Mouse (Mus musculus): ENCODE measurements around the gene Fndc3a. TPM values are rescaled to one million over a fixed set of nuclear protein-coding genes. Genes with fewer than 3 reads are reported as not detected.

The Fndc3a gene
- polyA plus RNA-seq, 1 experiment from 2014 or later, result 16.0 TPM

- H3K27me3 ChIP-seq (ENCODE audit: control insufficient read depth, insufficient read depth, low read length), result no peaks in the 10 kb centered on the region
- no peaks in the 10 kb centered on the region for H3K36me3 ChIP-seq (ENCODE audit: control insufficient read depth, insufficient read depth, low read length)
- ATAC-seq (ENCODE audit: insufficient number of reproducible peaks, insufficient read depth, low FRiP score, low read depth), result no peak
- no peak overlapping the region for H3K27ac ChIP-seq (replicated peaks in 1 of 2; ENCODE audit: control insufficient read depth in 1 of 2, insufficient read depth in 1 of 2, low read depth in 2 of 2, low read length in 2 of 2)
- H3K9ac ChIP-seq (ENCODE audit: low read length), result no peak overlapping the region
- no peaks in the 10 kb centered on the region for H3K9me3 ChIP-seq (ENCODE audit: control insufficient read depth, low read length)
- H3K4me3 ChIP-seq (ENCODE audit: control insufficient read depth in 1 of 2, insufficient read depth in 1 of 2, low read depth in 1 of 2, low read length in 2 of 2), result no peak overlapping the region
- WGBS, result 81% methylated on average over 4 of the region's 4 CpGs
- H3K4me1 ChIP-seq (ENCODE audit: control insufficient read depth in 2 of 2, insufficient read depth in 2 of 2, low read length in 2 of 2), result no peaks in the 10 kb centered on the region
- H3K4me2 ChIP-seq (ENCODE audit: low read length), result no peak overlapping the region
Measured at GRCm38 (mm10) chr14:72738776-72739175, 29.0 kb upstream of the Fndc3a start.

- Histone ChIP-seq H3K4me1 (ENCODE audit: control insufficient read depth in 2 of 2, insufficient read depth in 2 of 2, low read length in 2 of 2) (no peaks in the 10 kb centered on the region), H3K9me3 (ENCODE audit: control insufficient read depth, low read length) (no peaks in the 10 kb centered on the region), H3K9ac (ENCODE audit: low read length) (no peak overlapping the region), H3K27ac (replicated peaks in 1 of 2; ENCODE audit: control insufficient read depth in 1 of 2, insufficient read depth in 1 of 2, low read depth in 2 of 2, low read length in 2 of 2) (no peak overlapping the region), H3K4me3 (ENCODE audit: control insufficient read depth in 1 of 2, insufficient read depth in 1 of 2, low read depth in 1 of 2, low read length in 2 of 2) (no peak overlapping the region), H3K36me3 (ENCODE audit: control insufficient read depth, insufficient read depth, low read length) (no peaks in the 10 kb centered on the region), H3K4me2 (ENCODE audit: low read length) (no peak overlapping the region), H3K27me3 (ENCODE audit: control insufficient read depth, insufficient read depth, low read length) (no peaks in the 10 kb centered on the region)
- 56% methylated on average over 4 of the region's 4 CpGs for WGBS
- ATAC-seq (ENCODE audit: insufficient number of reproducible peaks, insufficient read depth, low FRiP score, low read depth), result no peak
Measured at GRCm38 (mm10) chr14:72738217-72738616, 28.4 kb upstream of the Fndc3a start.

GRCm38 (mm10) chr14:72725865-72726264 lies 16.1 kb upstream of the Fndc3a start:
- WGBS, result 60% methylated on average over 3 of the region's 3 CpGs
- no peaks in the 10 kb centered on the region for H3K36me3 ChIP-seq (ENCODE audit: control insufficient read depth, insufficient read depth, low read length)
- H3K4me1 ChIP-seq (ENCODE audit: control insufficient read depth in 2 of 2, insufficient read depth in 2 of 2, low read length in 2 of 2), result no peaks in the 10 kb centered on the region
- no peak overlapping the region for H3K4me2 ChIP-seq (ENCODE audit: low read length)
- H3K9ac ChIP-seq (ENCODE audit: low read length), result no peak overlapping the region
- no peaks in the 10 kb centered on the region for H3K27me3 ChIP-seq (ENCODE audit: control insufficient read depth, insufficient read depth, low read length)
- no peak overlapping the region for H3K4me3 ChIP-seq (ENCODE audit: control insufficient read depth in 1 of 2, insufficient read depth in 1 of 2, low read depth in 1 of 2, low read length in 2 of 2)
- no peak for ATAC-seq (ENCODE audit: insufficient number of reproducible peaks, insufficient read depth, low FRiP score, low read depth)
- H3K9me3 ChIP-seq (ENCODE audit: control insufficient read depth, low read length), result no peaks in the 10 kb centered on the region
- H3K27ac ChIP-seq (replicated peaks in 1 of 2; ENCODE audit: control insufficient read depth in 1 of 2, insufficient read depth in 1 of 2, low read depth in 2 of 2, low read length in 2 of 2), result no peak overlapping the region

GRCm38 (mm10) chr14:72722274-72723053 lies 12.7 kb upstream of the Fndc3a start:
- ATAC-seq (ENCODE audit: insufficient number of reproducible peaks, insufficient read depth, low FRiP score, low read depth), result no peak
- H3K4me3 ChIP-seq (ENCODE audit: control insufficient read depth in 1 of 2, insufficient read depth in 1 of 2, low read depth in 1 of 2, low read length in 2 of 2), result no peak overlapping the region

GRCm38 (mm10) chr14:72716175-72716574 lies 6.4 kb upstream of the Fndc3a start:
- no peak overlapping the region for H3K4me2 ChIP-seq (ENCODE audit: low read length)
- 0 out of 2 replicates have a peak, but pooled peaks cover 4% of the 10 kb centered on the region for H3K27me3 ChIP-seq (ENCODE audit: control insufficient read depth, insufficient read depth, low read length)
- H3K9ac ChIP-seq (ENCODE audit: low read length), result no peak overlapping the region
- H3K9me3 ChIP-seq (ENCODE audit: control insufficient read depth, low read length), result no peaks in the 10 kb centered on the region
- no peaks in the 10 kb centered on the region for H3K36me3 ChIP-seq (ENCODE audit: control insufficient read depth, insufficient read depth, low read length)
- ATAC-seq (ENCODE audit: insufficient number of reproducible peaks, insufficient read depth, low FRiP score, low read depth), result no peak
- no peaks in the 10 kb centered on the region for H3K4me1 ChIP-seq (ENCODE audit: control insufficient read depth in 2 of 2, insufficient read depth in 2 of 2, low read length in 2 of 2)
- no peak overlapping the region for H3K4me3 ChIP-seq (ENCODE audit: control insufficient read depth in 1 of 2, insufficient read depth in 1 of 2, low read depth in 1 of 2, low read length in 2 of 2)
- WGBS, result 68% methylated on average over 4 of the region's 4 CpGs
- H3K27ac ChIP-seq (replicated peaks in 1 of 2; ENCODE audit: control insufficient read depth in 1 of 2, insufficient read depth in 1 of 2, low read depth in 2 of 2, low read length in 2 of 2), result no peak overlapping the region

More at GRCm38 (mm10) chr14:72722274-72723053, 12.7 kb upstream of the Fndc3a start:
- H3K27me3 ChIP-seq (ENCODE audit: control insufficient read depth, insufficient read depth, low read length), result no peaks in the 10 kb centered on the region
- 54% methylated on average over 3 of the region's 3 CpGs for WGBS
- H3K36me3 ChIP-seq (ENCODE audit: control insufficient read depth, insufficient read depth, low read length), result no peaks in the 10 kb centered on the region
- no peak overlapping the region for H3K9ac ChIP-seq (ENCODE audit: low read length)
- no peak overlapping the region for H3K27ac ChIP-seq (replicated peaks in 1 of 2; ENCODE audit: control insufficient read depth in 1 of 2, insufficient read depth in 1 of 2, low read depth in 2 of 2, low read length in 2 of 2)
- H3K9me3 ChIP-seq (ENCODE audit: control insufficient read depth, low read length), result no peaks in the 10 kb centered on the region
- H3K4me2 ChIP-seq (ENCODE audit: low read length), result no peak overlapping the region
- H3K4me1 ChIP-seq (ENCODE audit: control insufficient read depth in 2 of 2, insufficient read depth in 2 of 2, low read length in 2 of 2), result no peaks in the 10 kb centered on the region

- H3K4me1 ChIP-seq (ENCODE audit: control insufficient read depth in 2 of 2, insufficient read depth in 2 of 2, low read length in 2 of 2), result no peaks in the 10 kb centered on the region; a peak in 1 of 4 replicates
- peak overlapping the region; percentile 96; the same call in 1 of the 2 replicates for H3K9ac ChIP-seq (ENCODE audit: low read length)
- H3K36me3 ChIP-seq (ENCODE audit: control insufficient read depth, insufficient read depth, low read length), result no peaks in the 10 kb centered on the region
- H3K4me3 ChIP-seq (ENCODE audit: control insufficient read depth in 1 of 2, insufficient read depth in 1 of 2, low read depth in 1 of 2, low read length in 2 of 2), result peak overlapping the region in 1 of 2 experiments; percentile 98; a peak in 3 of 4 replicates
- no peaks in the 10 kb centered on the region for H3K9me3 ChIP-seq (ENCODE audit: control insufficient read depth, low read length)
- WGBS, result 40% methylated on average over 4 of the region's 4 CpGs
- H3K4me2 ChIP-seq (ENCODE audit: low read length), result peak overlapping the region; percentile 91
- H3K27me3 ChIP-seq (ENCODE audit: control insufficient read depth, insufficient read depth, low read length), result 0 out of 2 replicates have a peak, but pooled peaks cover 4% of the 10 kb centered on the region
- no peak overlapping the region for H3K27ac ChIP-seq (replicated peaks in 1 of 2; ENCODE audit: control insufficient read depth in 1 of 2, insufficient read depth in 1 of 2, low read depth in 2 of 2, low read length in 2 of 2)
- ATAC-seq (ENCODE audit: insufficient number of reproducible peaks, insufficient read depth, low FRiP score, low read depth), result no peak
Measured at GRCm38 (mm10) chr14:72711130-72711529, 1.3 kb upstream of the Fndc3a start.

- WGBS, result 2% methylated on average over 38 of the region's 38 CpGs
- peak; percentile 29 for ATAC-seq (ENCODE audit: insufficient number of reproducible peaks, insufficient read depth, low FRiP score, low read depth)
- H3K27me3 ChIP-seq (ENCODE audit: control insufficient read depth, insufficient read depth, low read length), result 0 out of 2 replicates have a peak, but pooled peaks cover 4% of the 10 kb centered on the region
- H3K4me1 ChIP-seq (ENCODE audit: control insufficient read depth in 2 of 2, insufficient read depth in 2 of 2, low read length in 2 of 2), result no peaks in the 10 kb centered on the region; a peak in 1 of 4 replicates
- no peaks in the 10 kb centered on the region for H3K9me3 ChIP-seq (ENCODE audit: control insufficient read depth, low read length)
- H3K9ac ChIP-seq (ENCODE audit: low read length), result peak overlapping the region; percentile 96
- H3K27ac ChIP-seq (replicated peaks in 1 of 2; ENCODE audit: control insufficient read depth in 1 of 2, insufficient read depth in 1 of 2, low read depth in 2 of 2, low read length in 2 of 2), result peak overlapping the region; percentile 20 to 89
- peak overlapping the region; percentile 91 for H3K4me2 ChIP-seq (ENCODE audit: low read length)
- H3K36me3 ChIP-seq (ENCODE audit: control insufficient read depth, insufficient read depth, low read length), result no peaks in the 10 kb centered on the region
- H3K4me3 ChIP-seq (ENCODE audit: control insufficient read depth in 1 of 2, insufficient read depth in 1 of 2, low read depth in 1 of 2, low read length in 2 of 2), result peak overlapping the region; percentile 66 to 98
Measured at GRCm38 (mm10) chr14:72710341-72711027, 681 bp upstream of the Fndc3a start.
